Mouse (Mus musculus) hindbrain, embryonic 13.5 days (tissue): ENCODE results near the gene Galm. TPM values are rescaled to one million over a fixed set of nuclear protein-coding genes. Genes with fewer than 3 reads are reported as not detected.

Source experiments
- ATAC-seq: fragments of 200-750 bp; cut with Nextera tagmentation; 2 replicates; pipeline ENCODE4 v1.8.0; 2017; ENCODE audit warnings: moderate TSS enrichment; ENCODE audit not compliant: low FRiP score
- H3K27ac ChIP-seq: fragments of 300-500 bp; sonication (generic); 2 replicates; pipeline ENCODE4 v1.5.1; 2015; ENCODE audit warnings: inconsistent platforms, mild to moderate bottlenecking, moderate library complexity
- H3K27me3 ChIP-seq: fragments of 300-500 bp; sonication (generic); 2 replicates; pipeline ENCODE4 v1.6.1; 2015; ENCODE audit warnings: mild to moderate bottlenecking, inconsistent platforms
- H3K36me3 ChIP-seq: fragments of 300-500 bp; sonication (generic); 2 replicates; pipeline ENCODE4 v1.6.1; 2015; ENCODE audit warnings: mild to moderate bottlenecking, inconsistent platforms
- H3K4me1 ChIP-seq: fragments of 300-500 bp; sonication (generic); replicated peaks from 2 replicates; pipeline ENCODE4 v1.6.1; 2015; ENCODE audit warnings: inconsistent platforms
- H3K4me2 ChIP-seq: fragments of 300-500 bp; sonication (generic); 2 replicates; pipeline ENCODE4 v1.6.1; 2015; ENCODE audit warnings: inconsistent platforms, mild to moderate bottlenecking, moderate library complexity
- H3K4me3 ChIP-seq: fragments of 300-500 bp; sonication (generic); 2 replicates; pipeline ENCODE4 v1.5.1; 2015; ENCODE audit warnings: mild to moderate bottlenecking, inconsistent platforms
- H3K9ac ChIP-seq: fragments of 300-500 bp; sonication (generic); 2 replicates; pipeline ENCODE4 v1.6.1; 2015; ENCODE audit warnings: mild to moderate bottlenecking, inconsistent platforms
- H3K9me3 ChIP-seq: fragments of 300-500 bp; sonication (generic); 2 replicates; pipeline ENCODE4 v1.6.1; 2016; ENCODE audit warnings: inconsistent platforms
- WGBS: fragments of 180-500 bp; shearing (Covaris S2); methylation state at CpG from one replicate; pipeline ENCODE4 v1.1.7; 2015; 5-methylcytosine and 5-hydroxymethylcytosine counted together
- polyA plus RNA-seq: library from polyadenylated mRNA; unstranded; fragments of >200 nt; fragmentation: Nextera tagmentation; extraction: Ambion mirVana; gene quantifications from 2 replicates; pipeline ENCODE4 v1.2.1, GENCODE M21; 2015

Gene Galm
- polyA plus RNA-seq, 1 experiment from 2014 or later = 2.4 TPM

GRCm38 (mm10) chr17:80153631-80154030 lies 26.4 kb downstream of the Galm start:
- no peak for ATAC-seq
- Histone ChIP-seq H3K27me3 (no peaks in the 10 kb centered on the region), H3K9ac (no peak overlapping the region), H3K4me1 (peaks cover under 1% of the 10 kb centered on the region), H3K9me3 (no peaks in the 10 kb centered on the region), H3K4me3 (no peak overlapping the region), H3K27ac (no peak overlapping the region), H3K4me2 (no peak overlapping the region), H3K36me3 (no peaks in the 10 kb centered on the region)
- WGBS = 67% methylated on average over 2 of the region's 2 CpGs

- Histone ChIP-seq H3K27ac (no peak overlapping the region), H3K4me1 (no peaks in the 10 kb centered on the region), H3K9me3 (no peaks in the 10 kb centered on the region), H3K4me3 (no peak overlapping the region), H3K9ac (no peak overlapping the region), H3K36me3 (no peaks in the 10 kb centered on the region), H3K4me2 (no peak overlapping the region), H3K27me3 (no peaks in the 10 kb centered on the region)
- WGBS = 93% methylated on average over 8 of the region's 8 CpGs
- ATAC-seq = no peak
Observed at GRCm38 (mm10) chr17:80156905-80157304, 29.6 kb downstream of the Galm start.

DNA sequence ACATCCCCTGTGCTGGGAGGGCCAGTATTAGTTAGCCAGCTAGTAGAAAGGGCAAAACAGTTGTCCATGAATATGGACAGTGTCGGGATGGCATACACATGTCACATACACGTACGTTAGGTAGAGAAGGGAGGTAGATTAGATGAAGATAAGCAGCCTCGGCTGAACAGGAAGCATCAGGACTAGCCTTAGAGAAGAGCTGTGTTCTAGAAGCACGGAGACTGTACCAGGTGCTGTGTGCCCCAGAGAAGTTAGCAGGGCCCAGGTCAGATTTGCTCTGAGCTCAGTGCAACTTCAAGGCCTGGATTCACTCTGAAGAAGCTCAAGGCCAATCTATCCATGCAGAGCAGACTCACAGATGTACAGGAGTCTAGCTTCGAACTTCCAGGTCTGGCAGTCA lies 30.2 kb downstream of the Galm start:
- no peaks in the 10 kb centered on the region for H3K27me3 ChIP-seq
- ATAC-seq = no peak
- WGBS = 95% methylated on average over 6 of the region's 6 CpGs
- H3K27ac ChIP-seq = no peak overlapping the region
- no peak overlapping the region for H3K4me2 ChIP-seq
- no peaks in the 10 kb centered on the region for H3K9me3 ChIP-seq
- H3K4me3 ChIP-seq = no peak overlapping the region
- no peak overlapping the region for H3K9ac ChIP-seq
- H3K4me1 ChIP-seq = no peaks in the 10 kb centered on the region
- no peaks in the 10 kb centered on the region for H3K36me3 ChIP-seq

DNA sequence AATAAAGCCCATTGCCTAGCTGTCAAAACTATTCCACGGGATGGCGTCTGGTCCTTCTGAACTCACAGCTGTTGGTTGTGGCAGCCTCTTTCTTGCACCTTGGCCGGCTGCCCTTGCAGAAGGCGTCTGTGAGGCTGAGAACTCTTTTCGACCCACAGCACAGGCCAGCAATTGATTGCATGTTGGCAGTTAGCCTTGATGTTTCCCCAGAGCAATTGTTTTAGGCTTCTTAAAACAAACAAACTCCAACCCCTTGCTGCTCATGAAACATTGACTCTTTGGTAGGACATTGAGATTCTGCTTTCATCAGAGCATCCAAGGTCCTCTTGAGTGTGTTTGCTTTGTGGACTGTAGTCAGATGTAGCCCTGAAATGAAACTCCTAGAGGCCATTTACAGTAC lies 33.2 kb downstream of the Galm start:
- no peak overlapping the region for H3K9ac ChIP-seq
- WGBS = 59% methylated on average over 5 of the region's 5 CpGs
- no peak overlapping the region for H3K4me2 ChIP-seq
- H3K27ac ChIP-seq = no peak overlapping the region
- H3K4me3 ChIP-seq = no peak overlapping the region
- no peaks in the 10 kb centered on the region for H3K9me3 ChIP-seq
- no peaks in the 10 kb centered on the region for H3K4me1 ChIP-seq
- no peaks in the 10 kb centered on the region for H3K36me3 ChIP-seq
- no peaks in the 10 kb centered on the region for H3K27me3 ChIP-seq
- ATAC-seq = peak; percentile 43; the same call in 1 of the 2 replicates

- Histone ChIP-seq H3K9ac (no peak overlapping the region), H3K27me3 (no peaks in the 10 kb centered on the region), H3K36me3 (no peaks in the 10 kb centered on the region), H3K4me2 (no peak overlapping the region), H3K4me1 (peaks cover 16% of the 10 kb centered on the region), H3K27ac (no peak overlapping the region), H3K4me3 (no peak overlapping the region), H3K9me3 (no peaks in the 10 kb centered on the region)
- ATAC-seq = no peak
- WGBS = 88% methylated on average over 8 of the region's 8 CpGs
Observed at GRCm38 (mm10) chr17:80163991-80164390, 36.7 kb downstream of the Galm start.

GRCm38 (mm10) chr17:80165741-80166140 lies 38.5 kb downstream of the Galm start:
- 79% methylated on average over 6 of the region's 6 CpGs for WGBS
- Histone ChIP-seq H3K4me1 (peaks cover 20% of the 10 kb centered on the region), H3K9me3 (no peaks in the 10 kb centered on the region)

DNA sequence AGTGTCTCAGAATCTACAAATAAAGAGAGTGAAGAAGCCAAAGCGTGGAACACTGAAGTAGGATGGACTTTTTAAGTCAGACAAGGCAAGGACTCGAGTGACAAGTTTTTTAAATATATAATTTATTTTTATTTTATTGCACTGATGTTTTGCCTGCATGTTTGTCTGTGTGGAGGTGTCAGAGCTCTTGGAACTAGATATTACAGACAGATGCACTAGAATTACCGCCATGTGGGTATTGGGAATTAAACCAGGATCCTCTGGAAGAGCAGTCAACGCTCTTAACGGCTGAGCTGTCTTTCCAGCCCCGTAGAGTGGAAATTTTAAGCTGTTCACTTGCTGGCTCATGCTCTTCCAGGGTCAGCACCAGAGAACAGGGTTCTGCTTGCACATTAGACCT lies 39.1 kb downstream of the Galm start:
- ATAC-seq = no peak
- Histone ChIP-seq H3K9me3 (no peaks in the 10 kb centered on the region), H3K4me3 (no peak overlapping the region), H3K27me3 (no peaks in the 10 kb centered on the region), H3K27ac (no peak overlapping the region), H3K4me2 (no peak overlapping the region), H3K9ac (no peak overlapping the region), H3K36me3 (no peaks in the 10 kb centered on the region), H3K4me1 (peaks cover 20% of the 10 kb centered on the region)
- 88% methylated on average over 6 of the region's 6 CpGs for WGBS

More at GRCm38 (mm10) chr17:80165741-80166140, 38.5 kb downstream of the Galm start:
- no peak overlapping the region for H3K27ac ChIP-seq
- H3K9ac ChIP-seq = no peak overlapping the region
- no peak overlapping the region for H3K4me2 ChIP-seq
- H3K36me3 ChIP-seq = no peaks in the 10 kb centered on the region
- ATAC-seq = no peak
- H3K4me3 ChIP-seq = no peak overlapping the region
- no peaks in the 10 kb centered on the region for H3K27me3 ChIP-seq

GRCm38 (mm10) chr17:80167436-80167835 lies 40.2 kb downstream of the Galm start:
- H3K4me3 ChIP-seq = no peak overlapping the region
- no peaks in the 10 kb centered on the region for H3K9me3 ChIP-seq
- H3K27me3 ChIP-seq = no peaks in the 10 kb centered on the region
- H3K4me2 ChIP-seq = no peak overlapping the region
- H3K27ac ChIP-seq = no peak overlapping the region; the same call in 1 of the 2 replicates
- WGBS = 49% methylated on average over 4 of the region's 4 CpGs
- 0 out of 2 replicates have a peak, but pooled peaks have one; percentile 3 for ATAC-seq
- no peaks in the 10 kb centered on the region for H3K36me3 ChIP-seq
- H3K4me1 ChIP-seq = peaks cover 20% of the 10 kb centered on the region
- H3K9ac ChIP-seq = no peak overlapping the region

- H3K9ac ChIP-seq = no peak overlapping the region
- H3K4me1 ChIP-seq = peaks cover 20% of the 10 kb centered on the region
- no peaks in the 10 kb centered on the region for H3K36me3 ChIP-seq
- 58% methylated on average over 7 of the region's 7 CpGs for WGBS
- H3K27ac ChIP-seq = peak overlapping the region; percentile 80; the same call in 1 of the 2 replicates
- H3K27me3 ChIP-seq = no peaks in the 10 kb centered on the region
- no peaks in the 10 kb centered on the region for H3K9me3 ChIP-seq
- H3K4me2 ChIP-seq = peak overlapping the region; percentile 47
- ATAC-seq = peak; percentile 44
- H3K4me3 ChIP-seq = no peak overlapping the region
Observed at GRCm38 (mm10) chr17:80167851-80168251, 40.6 kb downstream of the Galm start.

- Histone ChIP-seq H3K27ac (peak overlapping the region; percentile 80), H3K4me3 (peak overlapping the region; percentile 4; the same call in 1 of the 2 replicates), H3K27me3 (no peaks in the 10 kb centered on the region), H3K4me1 (peaks cover 20% of the 10 kb centered on the region), H3K36me3 (no peaks in the 10 kb centered on the region), H3K9me3 (no peaks in the 10 kb centered on the region), H3K9ac (peak overlapping the region; percentile 5; the same call in 1 of the 2 replicates), H3K4me2 (peak overlapping the region; percentile 47)
- ATAC-seq = peak; percentile 87
- whole genome bisulfite sequencing = 21% methylated on average over 16 of the region's 16 CpGs
Observed at GRCm38 (mm10) chr17:80168425-80169182, 41.3 kb downstream of the Galm start.

DNA sequence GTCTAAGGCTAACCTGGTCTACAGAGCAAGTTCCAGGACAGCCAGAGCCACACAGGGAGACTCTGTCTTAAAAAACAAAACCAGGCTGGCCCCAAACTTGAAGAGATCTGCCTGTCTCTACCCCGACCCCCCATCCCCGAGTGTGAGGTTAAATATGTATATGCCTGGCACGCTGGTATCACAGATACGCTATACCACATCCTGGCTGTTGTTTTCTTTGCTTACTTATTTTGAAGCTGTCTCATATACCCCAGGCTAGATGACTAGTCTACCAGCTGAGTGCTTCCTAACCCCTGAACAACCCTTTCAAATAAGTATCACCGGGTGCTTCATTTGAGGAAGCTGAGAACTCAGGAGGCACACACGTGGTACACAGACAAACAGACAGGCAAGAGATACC lies 42.5 kb downstream of the Galm start:
- Histone ChIP-seq H3K36me3 (no peaks in the 10 kb centered on the region), H3K4me1 (peaks cover 20% of the 10 kb centered on the region), H3K4me3 (no peak overlapping the region), H3K9ac (no peak overlapping the region), H3K27ac (no peak overlapping the region), H3K9me3 (no peaks in the 10 kb centered on the region), H3K4me2 (no peak overlapping the region), H3K27me3 (no peaks in the 10 kb centered on the region)
- ATAC-seq = no peak
- WGBS = 96% methylated on average over 6 of the region's 6 CpGs

DNA sequence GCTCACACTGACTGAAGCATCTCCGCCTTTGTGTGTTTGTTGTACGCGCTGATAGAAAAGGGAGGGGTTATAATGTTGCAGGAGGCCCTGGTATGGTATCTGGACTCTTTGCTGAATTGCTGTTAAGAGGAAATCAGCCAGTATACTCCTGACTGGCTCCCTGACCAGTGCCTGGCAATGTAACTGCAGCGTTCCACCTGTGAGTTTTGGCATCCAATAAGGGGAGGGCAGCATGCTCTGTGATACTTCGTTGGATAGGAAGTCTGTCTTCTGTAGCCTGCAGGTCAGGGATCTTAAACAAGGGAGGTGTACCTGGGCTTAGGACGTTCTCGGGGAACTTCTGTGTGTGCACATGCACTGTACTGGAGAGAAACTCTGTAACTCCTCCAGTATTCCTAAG lies 43.7 kb downstream of the Galm start:
- H3K27me3 ChIP-seq = no peaks in the 10 kb centered on the region
- no peaks in the 10 kb centered on the region for H3K9me3 ChIP-seq
- H3K27ac ChIP-seq = no peak overlapping the region
- ATAC-seq = no peak
- 89% methylated on average over 7 of the region's 7 CpGs for WGBS
- H3K9ac ChIP-seq = no peak overlapping the region
- H3K4me1 ChIP-seq = peaks cover 20% of the 10 kb centered on the region
- H3K36me3 ChIP-seq = no peaks in the 10 kb centered on the region
- H3K4me2 ChIP-seq = no peak overlapping the region
- H3K4me3 ChIP-seq = no peak overlapping the region

DNA sequence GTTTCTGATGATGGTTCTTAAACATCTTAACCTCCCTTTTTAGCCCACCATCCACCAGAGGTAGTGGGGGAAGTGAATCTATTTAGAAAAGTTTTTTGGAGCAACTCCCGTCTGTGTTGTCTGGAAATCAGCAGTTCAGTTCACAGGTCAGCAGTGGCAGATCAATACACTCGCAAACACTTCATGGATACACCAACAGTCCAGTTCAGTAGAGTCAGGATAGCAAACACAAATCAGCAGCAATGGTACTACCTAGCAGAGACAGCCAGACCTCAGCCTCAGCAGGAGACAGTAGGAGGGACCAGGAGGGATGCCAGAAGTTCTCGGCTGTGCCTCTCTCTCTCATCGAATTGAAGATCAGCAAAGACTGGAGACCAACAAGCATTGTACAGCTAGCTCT lies 44.7 kb downstream of the Galm start:
- H3K27ac ChIP-seq = no peak overlapping the region
- WGBS = 94% methylated on average over 4 of the region's 4 CpGs
- ATAC-seq = no peak

More for the DNA sequence above, 44.7 kb downstream of the Galm start:
- H3K27me3 ChIP-seq = no peaks in the 10 kb centered on the region
- no peaks in the 10 kb centered on the region for H3K9me3 ChIP-seq
- H3K4me1 ChIP-seq = peaks cover 20% of the 10 kb centered on the region
- H3K4me2 ChIP-seq = no peak overlapping the region
- H3K36me3 ChIP-seq = no peaks in the 10 kb centered on the region
- no peak overlapping the region for H3K4me3 ChIP-seq
- no peak overlapping the region for H3K9ac ChIP-seq
